Mouse (Mus musculus): Measurements from ENCODE around the gene Adad2. TPM values are rescaled to one million over a fixed set of nuclear protein-coding genes. Genes with fewer than 3 reads are reported as not detected.

The Adad2 gene
- polyA plus RNA-seq, 1 experiment from 2014 or later, result 0.21 TPM

GRCm38 (mm10) chr8:119620848-119621465 lies 8.4 kb downstream of the Adad2 start:
- ATAC-seq (ENCODE audit: low FRiP score, low TSS enrichment), result no peak
- no peak overlapping the region for H3K27ac ChIP-seq (replicated peaks; ENCODE audit: low read depth, low read length)
- H3K4me2 ChIP-seq (ENCODE audit: low read length), result no peak overlapping the region
- no peak overlapping the region for H3K9ac ChIP-seq (replicated peaks; ENCODE audit: low read length)
- no peak for DNase-seq
- H3K36me3 ChIP-seq (ENCODE audit: control insufficient read depth, insufficient read depth, low read length), result no peaks in the 10 kb centered on the region
- H3K4me1 ChIP-seq (ENCODE audit: control insufficient read depth, insufficient read depth, low read length), result no peaks in the 10 kb centered on the region
- H3K4me3 ChIP-seq (replicated peaks; ENCODE audit: low read depth, low read length), result no peak overlapping the region
- H3K9me3 ChIP-seq (ENCODE audit: control insufficient read depth, low read length), result no peaks in the 10 kb centered on the region
- no peaks in the 10 kb centered on the region for H3K27me3 ChIP-seq (ENCODE audit: control insufficient read depth, insufficient read depth, low read length)
- WGBS, result 90% methylated on average over 14 of the region's 14 CpGs

- Histone ChIP-seq H3K4me3 (replicated peaks; ENCODE audit: low read depth, low read length) (no peak overlapping the region), H3K4me1 (ENCODE audit: control insufficient read depth, insufficient read depth, low read length) (no peaks in the 10 kb centered on the region), H3K36me3 (ENCODE audit: control insufficient read depth, insufficient read depth, low read length) (no peaks in the 10 kb centered on the region), H3K27ac (replicated peaks; ENCODE audit: low read depth, low read length) (no peak overlapping the region), H3K9ac (replicated peaks; ENCODE audit: low read length) (no peak overlapping the region), H3K27me3 (ENCODE audit: control insufficient read depth, insufficient read depth, low read length) (no peaks in the 10 kb centered on the region), H3K9me3 (ENCODE audit: control insufficient read depth, low read length) (no peaks in the 10 kb centered on the region), H3K4me2 (ENCODE audit: low read length) (no peak overlapping the region)
- ATAC-seq (ENCODE audit: low FRiP score, low TSS enrichment) (no peak), DNase-seq (no peak)
- WGBS, result 56% methylated on average over 4 of the region's 4 CpGs
Measured at GRCm38 (mm10) chr8:119622555-119622954, 10.0 kb downstream of the Adad2 start.

GRCm38 (mm10) chr8:119623061-119623460 lies 10.5 kb downstream of the Adad2 start:
- WGBS, result 85% methylated on average over 8 of the region's 8 CpGs
- H3K9me3 ChIP-seq (ENCODE audit: control insufficient read depth, low read length), result no peaks in the 10 kb centered on the region

GRCm38 (mm10) chr8:119623744-119624143 lies 11.2 kb downstream of the Adad2 start:
- Histone ChIP-seq H3K4me1 (ENCODE audit: control insufficient read depth, insufficient read depth, low read length) (no peaks in the 10 kb centered on the region), H3K4me3 (replicated peaks; ENCODE audit: low read depth, low read length) (no peak overlapping the region)
- 90% methylated on average over 1 of the region's 1 CpGs for WGBS

More at GRCm38 (mm10) chr8:119623061-119623460, 10.5 kb downstream of the Adad2 start:
- no peak overlapping the region for H3K4me3 ChIP-seq (replicated peaks; ENCODE audit: low read depth, low read length)
- no peaks in the 10 kb centered on the region for H3K4me1 ChIP-seq (ENCODE audit: control insufficient read depth, insufficient read depth, low read length)
- ATAC-seq (ENCODE audit: low FRiP score, low TSS enrichment) (no peak), DNase-seq (no peak)
- no peaks in the 10 kb centered on the region for H3K36me3 ChIP-seq (ENCODE audit: control insufficient read depth, insufficient read depth, low read length)
- no peak overlapping the region for H3K9ac ChIP-seq (replicated peaks; ENCODE audit: low read length)
- H3K27me3 ChIP-seq (ENCODE audit: control insufficient read depth, insufficient read depth, low read length), result no peaks in the 10 kb centered on the region
- no peak overlapping the region for H3K27ac ChIP-seq (replicated peaks; ENCODE audit: low read depth, low read length)
- H3K4me2 ChIP-seq (ENCODE audit: low read length), result no peak overlapping the region

GRCm38 (mm10) chr8:119624916-119625315 lies 12.4 kb downstream of the Adad2 start:
- Histone ChIP-seq H3K4me3 (replicated peaks; ENCODE audit: low read depth, low read length) (no peak overlapping the region), H3K27me3 (ENCODE audit: control insufficient read depth, insufficient read depth, low read length) (no peaks in the 10 kb centered on the region), H3K36me3 (ENCODE audit: control insufficient read depth, insufficient read depth, low read length) (no peaks in the 10 kb centered on the region), H3K4me2 (ENCODE audit: low read length) (no peak overlapping the region), H3K4me1 (ENCODE audit: control insufficient read depth, insufficient read depth, low read length) (no peaks in the 10 kb centered on the region), H3K9ac (replicated peaks; ENCODE audit: low read length) (no peak overlapping the region), H3K9me3 (ENCODE audit: control insufficient read depth, low read length) (no peaks in the 10 kb centered on the region), H3K27ac (replicated peaks; ENCODE audit: low read depth, low read length) (no peak overlapping the region)
- ATAC-seq (ENCODE audit: low FRiP score, low TSS enrichment) (no peak), DNase-seq (no peak)
- WGBS, result 90% methylated on average over 7 of the region's 7 CpGs

More at GRCm38 (mm10) chr8:119623744-119624143, 11.2 kb downstream of the Adad2 start:
- H3K27ac ChIP-seq (replicated peaks; ENCODE audit: low read depth, low read length), result no peak overlapping the region
- H3K9ac ChIP-seq (replicated peaks; ENCODE audit: low read length), result no peak overlapping the region
- ATAC-seq (ENCODE audit: low FRiP score, low TSS enrichment) (no peak), DNase-seq (no peak)
- H3K9me3 ChIP-seq (ENCODE audit: control insufficient read depth, low read length), result no peaks in the 10 kb centered on the region
- no peak overlapping the region for H3K4me2 ChIP-seq (ENCODE audit: low read length)
- no peaks in the 10 kb centered on the region for H3K36me3 ChIP-seq (ENCODE audit: control insufficient read depth, insufficient read depth, low read length)
- no peaks in the 10 kb centered on the region for H3K27me3 ChIP-seq (ENCODE audit: control insufficient read depth, insufficient read depth, low read length)

- H3K36me3 ChIP-seq (ENCODE audit: control insufficient read depth, insufficient read depth, low read length), result no peaks in the 10 kb centered on the region
- H3K4me3 ChIP-seq (replicated peaks; ENCODE audit: low read depth, low read length), result no peak overlapping the region
- no peak for ATAC-seq (ENCODE audit: low FRiP score, low TSS enrichment)
- no peak for DNase-seq
- H3K4me1 ChIP-seq (ENCODE audit: control insufficient read depth, insufficient read depth, low read length), result peaks cover 2% of the 10 kb centered on the region; the same call in 1 of the 2 replicates
- no peaks in the 10 kb centered on the region for H3K9me3 ChIP-seq (ENCODE audit: control insufficient read depth, low read length)
- H3K9ac ChIP-seq (replicated peaks; ENCODE audit: low read length), result no peak overlapping the region
- H3K27ac ChIP-seq (replicated peaks; ENCODE audit: low read depth, low read length), result no peak overlapping the region
- no peaks in the 10 kb centered on the region for H3K27me3 ChIP-seq (ENCODE audit: control insufficient read depth, insufficient read depth, low read length)
- no peak overlapping the region for H3K4me2 ChIP-seq (ENCODE audit: low read length)
- 77% methylated on average over 22 of the region's 22 CpGs for WGBS
Measured at GRCm38 (mm10) chr8:119625788-119626187, 13.2 kb downstream of the Adad2 start.

GRCm38 (mm10) chr8:119627199-119627598 lies 14.7 kb downstream of the Adad2 start:
- no peak overlapping the region for H3K27ac ChIP-seq (replicated peaks; ENCODE audit: low read depth, low read length)
- H3K27me3 ChIP-seq (ENCODE audit: control insufficient read depth, insufficient read depth, low read length), result no peaks in the 10 kb centered on the region
- H3K36me3 ChIP-seq (ENCODE audit: control insufficient read depth, insufficient read depth, low read length), result no peaks in the 10 kb centered on the region
- no peaks in the 10 kb centered on the region for H3K9me3 ChIP-seq (ENCODE audit: control insufficient read depth, low read length)
- no peak overlapping the region for H3K9ac ChIP-seq (replicated peaks; ENCODE audit: low read length)
- H3K4me1 ChIP-seq (ENCODE audit: control insufficient read depth, insufficient read depth, low read length), result peaks cover 6% of the 10 kb centered on the region; the same call in 1 of the 2 replicates
- H3K4me2 ChIP-seq (ENCODE audit: low read length), result no peak overlapping the region
- WGBS, result 83% methylated on average over 7 of the region's 7 CpGs
- no peak overlapping the region for H3K4me3 ChIP-seq (replicated peaks; ENCODE audit: low read depth, low read length)
- ATAC-seq (ENCODE audit: low FRiP score, low TSS enrichment) (no peak), DNase-seq (no peak)

GRCm38 (mm10) chr8:119627613-119628359 lies 15.2 kb downstream of the Adad2 start:
- Histone ChIP-seq H3K4me3 (replicated peaks; ENCODE audit: low read depth, low read length) (no peak overlapping the region), H3K9me3 (ENCODE audit: control insufficient read depth, low read length) (no peaks in the 10 kb centered on the region), H3K9ac (replicated peaks; ENCODE audit: low read length) (no peak overlapping the region), H3K4me1 (ENCODE audit: control insufficient read depth, insufficient read depth, low read length) (peaks cover 6% of the 10 kb centered on the region; the same call in 1 of the 2 replicates), H3K27me3 (ENCODE audit: control insufficient read depth, insufficient read depth, low read length) (no peaks in the 10 kb centered on the region), H3K4me2 (ENCODE audit: low read length) (no peak overlapping the region), H3K27ac (replicated peaks; ENCODE audit: low read depth, low read length) (no peak overlapping the region), H3K36me3 (ENCODE audit: control insufficient read depth, insufficient read depth, low read length) (no peaks in the 10 kb centered on the region)
- WGBS, result 45% methylated on average over 10 of the region's 10 CpGs
- ATAC-seq (ENCODE audit: low FRiP score, low TSS enrichment) (no peak), DNase-seq (no peak)

GRCm38 (mm10) chr8:119630841-119631240 lies 18.3 kb downstream of the Adad2 start:
- 34% methylated on average over 3 of the region's 3 CpGs for WGBS
- H3K9ac ChIP-seq (replicated peaks; ENCODE audit: low read length), result no peak overlapping the region
- peaks cover 15% of the 10 kb centered on the region for H3K4me1 ChIP-seq (ENCODE audit: control insufficient read depth, insufficient read depth, low read length)
- H3K4me3 ChIP-seq (replicated peaks; ENCODE audit: low read depth, low read length), result no peak overlapping the region
- no peaks in the 10 kb centered on the region for H3K9me3 ChIP-seq (ENCODE audit: control insufficient read depth, low read length)
- no peaks in the 10 kb centered on the region for H3K36me3 ChIP-seq (ENCODE audit: control insufficient read depth, insufficient read depth, low read length)
- peak; percentile 60 for DNase-seq
- ATAC-seq (ENCODE audit: low FRiP score, low TSS enrichment), result no peak
- peak overlapping the region; percentile 37; the same call in 1 of the 2 replicates for H3K27ac ChIP-seq (replicated peaks; ENCODE audit: low read depth, low read length)
- H3K27me3 ChIP-seq (ENCODE audit: control insufficient read depth, insufficient read depth, low read length), result no peaks in the 10 kb centered on the region
- H3K4me2 ChIP-seq (ENCODE audit: low read length), result no peak overlapping the region

Data from midbrain, embryonic 14.5 days (tissue).